Mouse (Mus musculus) myocyte (in vitro differentiated cells): ENCODE results near the gene Zkscan17.

Experiments
- CEBPB ChIP-seq: IDR thresholded peaks from 2 replicates; pipeline ENCODE4 v1.6.1; 2011; ENCODE audit warnings: mild to moderate bottlenecking, moderate library complexity; ENCODE audit not compliant: poor library complexity, insufficient read depth, severe bottlenecking
- E2F4 ChIP-seq: IDR thresholded peaks from one replicate; pipeline ENCODE4 v1.6.1; 2011; ENCODE audit warnings: mild to moderate bottlenecking, control low read depth, moderate library complexity; ENCODE audit not compliant: insufficient read depth
- MAX ChIP-seq: IDR thresholded peaks from one replicate; pipeline ENCODE4 v1.6.1; 2011; ENCODE audit warnings: low read depth, mild to moderate bottlenecking, control low read depth
- MYOD1 ChIP-seq, 3 experiments: IDR thresholded peaks; one replicate each; pipeline ENCODE4 v1.6.1; 2011; ENCODE audit warnings: control low read depth in 2 of 3, low read depth in 2 of 3, mild to moderate bottlenecking in 2 of 3, moderate library complexity in 1 of 3; ENCODE audit not compliant: insufficient read length in 2 of 3, control insufficient read depth in 1 of 3
- MYOG ChIP-seq, 3 experiments: IDR thresholded peaks; one replicate each; pipeline ENCODE4 v1.6.1; 2011; ENCODE audit warnings: control low read depth in 2 of 3, low read depth in 2 of 3, mild to moderate bottlenecking in 2 of 3; ENCODE audit not compliant: insufficient read length in 2 of 3, control insufficient read depth in 1 of 3, insufficient read depth in 1 of 3
- POLR2A ChIP-seq: IDR thresholded peaks from one replicate; pipeline ENCODE4 v1.6.1; 2011; ENCODE audit warnings: low read depth, mild to moderate bottlenecking, control low read depth, moderate library complexity; ENCODE audit not compliant: insufficient read length
- POLR2AphosphoS2 ChIP-seq: IDR thresholded peaks from one replicate; pipeline ENCODE4 v1.6.1; 2011; ENCODE audit warnings: low read depth, control low read depth; ENCODE audit not compliant: insufficient read length
- REST ChIP-seq: IDR thresholded peaks from one replicate; pipeline ENCODE4 v1.6.1; 2011; ENCODE audit warnings: mild to moderate bottlenecking, control low read depth, moderate library complexity; ENCODE audit not compliant: insufficient read depth, insufficient read length
- SRF ChIP-seq: IDR thresholded peaks from one replicate; pipeline ENCODE4 v1.6.1; 2011; ENCODE audit warnings: low read depth; ENCODE audit not compliant: control insufficient read depth, insufficient read length
- TCF12 ChIP-seq: IDR thresholded peaks from one replicate; pipeline ENCODE4 v1.6.1; 2011; ENCODE audit warnings: mild to moderate bottlenecking, control low read depth; ENCODE audit not compliant: poor library complexity, insufficient read depth, severe bottlenecking
- TCF3 ChIP-seq: IDR thresholded peaks from one replicate; pipeline ENCODE4 v1.6.1; 2011; ENCODE audit warnings: low read depth, control low read depth; ENCODE audit not compliant: insufficient read length
- USF1 ChIP-seq: IDR thresholded peaks from one replicate; pipeline ENCODE4 v1.6.1; 2011; ENCODE audit warnings: low read depth, mild to moderate bottlenecking, control low read depth, moderate library complexity

- no peak for TF ChIP-seq CEBPB
- TF ChIP-seq POLR2A, result no peak
- no peak for TF ChIP-seq SRF
- no peak for TF ChIP-seq MYOD1 (IDR thresholded peaks at IDR 0.05; ENCODE audit: control insufficient read depth in 1 of 3, insufficient read length in 2 of 3, low read depth in 2 of 3)
- no peak for TF ChIP-seq TCF12
- TF ChIP-seq MYOG (IDR thresholded peaks at IDR 0.05; ENCODE audit: control insufficient read depth in 1 of 3, insufficient read depth in 1 of 3, insufficient read length in 2 of 3, low read depth in 2 of 3), result no peak
- no peak for TF ChIP-seq E2F4
- TF ChIP-seq USF1, result no peak
- no peak for TF ChIP-seq REST
- TF ChIP-seq POLR2AphosphoS2, result no peak
- no peak for TF ChIP-seq TCF3
- no peak for TF ChIP-seq MAX
Observed at GRCm38 (mm10) chr11:59456891-59457290, 69.7 kb downstream of the Zkscan17 start.
